Mouse (Mus musculus): ENCODE results near the gene Slc35f5. TPM values are rescaled to one million over a fixed set of nuclear protein-coding genes. Genes with fewer than 3 reads are reported as not detected.

The Slc35f5 gene
- polyA plus RNA-seq, 1 experiment from 2014 or later: 38.7 TPM

DNA sequence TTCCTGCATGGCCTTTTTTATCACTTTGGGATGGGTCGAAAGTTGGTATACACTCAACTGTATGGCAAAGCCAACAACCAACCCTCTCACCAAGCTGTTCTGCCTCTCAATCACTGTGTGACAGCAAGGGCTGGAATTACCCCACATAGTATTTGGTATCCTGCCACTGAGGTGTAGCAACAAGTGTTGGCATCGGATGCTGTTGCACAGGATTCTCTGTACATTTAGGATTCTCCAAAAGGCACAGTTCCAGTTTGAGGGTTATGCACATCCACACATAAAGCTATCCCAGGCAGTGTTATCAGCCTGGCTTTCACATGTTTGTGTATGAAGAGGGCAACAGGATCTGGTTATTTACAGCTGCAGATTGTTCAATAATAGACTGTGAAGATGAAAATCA lies 23.3 kb upstream of the Slc35f5 start:
- Histone ChIP-seq H3K27me3 (ENCODE audit: control insufficient read depth, insufficient read depth, low read depth, low read length) (no peaks in the 10 kb centered on the region), H3K4me3 (ENCODE audit: low read depth, low read length) (no peak overlapping the region), H3K36me3 (ENCODE audit: control insufficient read depth, insufficient read depth, low read length) (no peaks in the 10 kb centered on the region), H3K27ac (ENCODE audit: low read length) (no peak overlapping the region), H3K4me1 (ENCODE audit: control insufficient read depth, insufficient read depth, low read length) (no peaks in the 10 kb centered on the region), H3K9ac (ENCODE audit: low read depth, low read length) (no peak overlapping the region), H3K9me3 (replicated peaks; ENCODE audit: control insufficient read depth, low read length, poor library complexity, severe bottlenecking) (no peaks in the 10 kb centered on the region), H3K4me2 (ENCODE audit: low read length) (no peak overlapping the region)
- 98% methylated on average over 2 of the region's 2 CpGs for WGBS
- no peak for ATAC-seq

DNA sequence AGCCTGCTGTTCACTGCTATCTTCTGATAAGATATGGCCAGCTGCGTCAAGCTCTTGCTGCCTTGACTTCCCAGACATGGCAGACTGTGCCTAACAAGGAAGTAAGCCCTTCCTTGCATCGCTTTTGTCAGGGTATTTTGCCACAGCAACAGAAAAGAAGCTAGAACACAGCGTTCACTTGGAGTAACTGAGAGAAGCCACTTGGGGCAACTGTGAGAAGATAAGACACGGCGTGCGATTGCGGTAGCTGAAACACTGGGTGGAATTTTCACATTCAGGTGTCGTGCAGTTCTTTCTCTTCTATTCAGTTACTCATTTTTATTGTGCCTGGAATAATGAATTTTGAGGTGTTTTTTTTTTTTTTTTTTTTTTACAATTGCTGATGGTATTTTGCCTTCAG lies 22.6 kb upstream of the Slc35f5 start:
- Histone ChIP-seq H3K9me3 (replicated peaks; ENCODE audit: control insufficient read depth, low read length, poor library complexity, severe bottlenecking) (no peaks in the 10 kb centered on the region), H3K4me1 (ENCODE audit: control insufficient read depth, insufficient read depth, low read length) (no peaks in the 10 kb centered on the region), H3K36me3 (ENCODE audit: control insufficient read depth, insufficient read depth, low read length) (no peaks in the 10 kb centered on the region), H3K4me2 (ENCODE audit: low read length) (no peak overlapping the region), H3K9ac (ENCODE audit: low read depth, low read length) (no peak overlapping the region), H3K27ac (ENCODE audit: low read length) (no peak overlapping the region), H3K4me3 (ENCODE audit: low read depth, low read length) (no peak overlapping the region), H3K27me3 (ENCODE audit: control insufficient read depth, insufficient read depth, low read depth, low read length) (no peaks in the 10 kb centered on the region)
- no peak for ATAC-seq
- WGBS: 89% methylated on average over 8 of the region's 8 CpGs

- Histone ChIP-seq H3K4me3 (ENCODE audit: low read depth, low read length) (no peak overlapping the region), H3K36me3 (ENCODE audit: control insufficient read depth, insufficient read depth, low read length) (no peaks in the 10 kb centered on the region), H3K27ac (ENCODE audit: low read length) (no peak overlapping the region), H3K4me1 (ENCODE audit: control insufficient read depth, insufficient read depth, low read length) (no peaks in the 10 kb centered on the region), H3K9ac (ENCODE audit: low read depth, low read length) (no peak overlapping the region), H3K4me2 (ENCODE audit: low read length) (no peak overlapping the region), H3K27me3 (ENCODE audit: control insufficient read depth, insufficient read depth, low read depth, low read length) (no peaks in the 10 kb centered on the region), H3K9me3 (replicated peaks; ENCODE audit: control insufficient read depth, low read length, poor library complexity, severe bottlenecking) (no peaks in the 10 kb centered on the region)
- ATAC-seq: no peak
- 68% methylated on average over 2 of the region's 2 CpGs for WGBS
Observed at GRCm38 (mm10) chr1:125539312-125539711, 21.1 kb upstream of the Slc35f5 start.

DNA sequence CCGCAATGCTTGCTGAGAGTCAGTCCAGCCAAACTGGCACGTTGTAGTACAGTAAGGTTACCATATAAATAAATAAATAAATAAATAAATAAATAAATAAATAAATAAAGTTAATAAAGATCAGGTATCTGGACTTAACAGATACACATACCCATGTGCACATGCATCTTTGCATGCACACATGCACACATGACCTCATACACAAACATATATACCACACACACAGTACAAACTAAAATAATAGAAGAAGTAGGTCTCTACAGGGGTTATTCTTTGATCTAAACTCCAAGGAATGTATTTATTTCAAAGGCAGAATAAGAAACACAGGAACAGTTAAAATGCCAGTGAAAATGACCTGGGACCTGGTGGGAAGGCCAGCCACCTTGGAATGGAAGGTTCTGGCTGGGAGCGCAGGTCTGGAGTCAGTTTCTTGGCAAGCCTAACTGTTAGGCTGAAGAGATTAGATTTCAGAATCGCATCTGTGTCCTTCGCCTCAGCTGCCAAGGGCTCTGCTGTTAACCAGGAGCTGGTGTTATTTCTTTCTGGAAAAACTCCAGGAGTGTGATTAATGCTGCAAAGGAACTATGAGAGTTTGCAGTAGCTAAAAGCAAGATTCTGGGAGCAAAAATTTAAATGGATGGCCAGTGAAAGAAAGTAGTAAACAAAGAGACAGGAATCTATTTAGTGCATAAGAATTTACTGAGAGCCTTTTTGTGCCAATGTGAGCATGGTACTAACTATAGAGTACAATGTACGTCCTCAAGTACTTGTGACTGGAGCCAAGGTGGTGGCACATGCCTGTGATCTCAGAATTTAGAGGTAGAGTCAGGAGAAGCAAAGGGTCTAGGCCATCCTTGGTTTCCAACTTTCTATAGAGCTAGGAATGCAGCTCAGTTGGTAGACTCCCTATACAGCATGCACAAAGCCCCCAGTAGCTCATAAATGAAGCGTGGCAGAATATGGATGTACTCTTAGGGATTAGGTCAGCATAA lies 18.1 kb upstream of the Slc35f5 start:
- Histone ChIP-seq H3K27me3 (ENCODE audit: control insufficient read depth, insufficient read depth, low read depth, low read length) (no peaks in the 10 kb centered on the region), H3K9ac (ENCODE audit: low read depth, low read length) (no peak overlapping the region), H3K4me2 (ENCODE audit: low read length) (no peak overlapping the region), H3K4me1 (ENCODE audit: control insufficient read depth, insufficient read depth, low read length) (no peaks in the 10 kb centered on the region), H3K9me3 (replicated peaks; ENCODE audit: control insufficient read depth, low read length, poor library complexity, severe bottlenecking) (no peaks in the 10 kb centered on the region), H3K36me3 (ENCODE audit: control insufficient read depth, insufficient read depth, low read length) (no peaks in the 10 kb centered on the region), H3K4me3 (ENCODE audit: low read depth, low read length) (no peak overlapping the region), H3K27ac (ENCODE audit: low read length) (no peak overlapping the region)
- whole genome bisulfite sequencing: 84% methylated on average over 7 of the region's 7 CpGs
- no peak for ATAC-seq

DNA sequence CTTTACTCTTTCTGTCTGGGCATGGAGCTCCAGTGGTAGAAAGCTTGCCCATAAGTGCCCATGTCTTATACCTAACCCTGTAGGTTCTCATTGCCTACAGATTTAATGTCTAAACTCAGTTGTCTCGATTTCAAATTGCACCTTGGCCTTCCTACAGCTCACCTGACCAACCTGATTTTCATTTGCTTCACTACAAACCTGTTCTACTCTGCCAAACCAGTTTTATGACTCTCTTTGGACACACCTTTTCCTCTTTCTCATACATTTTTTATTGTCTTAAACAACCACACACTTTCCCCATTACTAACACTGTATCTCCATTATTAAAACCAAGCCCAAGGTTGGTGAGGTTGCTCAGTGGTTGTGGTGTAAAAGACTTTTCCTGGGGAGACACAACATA lies 10.5 kb upstream of the Slc35f5 start:
- Histone ChIP-seq H3K4me2 (ENCODE audit: low read length) (no peak overlapping the region), H3K9ac (ENCODE audit: low read depth, low read length) (no peak overlapping the region), H3K36me3 (ENCODE audit: control insufficient read depth, insufficient read depth, low read length) (no peaks in the 10 kb centered on the region), H3K4me1 (ENCODE audit: control insufficient read depth, insufficient read depth, low read length) (no peaks in the 10 kb centered on the region), H3K27ac (ENCODE audit: low read length) (no peak overlapping the region), H3K4me3 (ENCODE audit: low read depth, low read length) (no peak overlapping the region), H3K9me3 (replicated peaks; ENCODE audit: control insufficient read depth, low read length, poor library complexity, severe bottlenecking) (no peaks in the 10 kb centered on the region), H3K27me3 (ENCODE audit: control insufficient read depth, insufficient read depth, low read depth, low read length) (no peaks in the 10 kb centered on the region)
- no peak for ATAC-seq
- WGBS: 58% methylated on average over 1 of the region's 1 CpGs

DNA sequence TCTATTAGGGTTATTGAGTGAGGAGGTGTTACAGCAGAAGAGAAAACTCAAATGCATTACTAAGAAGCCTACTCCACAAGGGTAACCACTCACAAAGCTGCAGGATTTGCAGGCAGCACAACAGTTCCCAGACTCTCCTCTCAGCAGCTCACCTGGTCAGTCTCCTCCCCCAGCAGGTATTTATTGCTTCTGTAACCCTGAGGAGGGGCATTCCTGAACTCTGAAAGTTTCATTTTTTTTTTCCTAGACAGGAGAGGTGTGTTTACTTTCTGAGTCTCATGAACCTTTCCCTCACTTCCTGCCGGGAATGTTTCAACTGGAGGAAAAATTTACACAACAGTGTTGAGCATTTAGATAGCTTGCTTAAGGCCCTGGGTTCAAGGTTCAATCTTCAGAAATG lies 10.0 kb upstream of the Slc35f5 start:
- ATAC-seq: no peak
- Histone ChIP-seq H3K27ac (ENCODE audit: low read length) (no peak overlapping the region), H3K4me1 (ENCODE audit: control insufficient read depth, insufficient read depth, low read length) (no peaks in the 10 kb centered on the region), H3K36me3 (ENCODE audit: control insufficient read depth, insufficient read depth, low read length) (no peaks in the 10 kb centered on the region), H3K27me3 (ENCODE audit: control insufficient read depth, insufficient read depth, low read depth, low read length) (no peaks in the 10 kb centered on the region), H3K9me3 (replicated peaks; ENCODE audit: control insufficient read depth, low read length, poor library complexity, severe bottlenecking) (no peaks in the 10 kb centered on the region), H3K9ac (ENCODE audit: low read depth, low read length) (no peak overlapping the region), H3K4me3 (ENCODE audit: low read depth, low read length) (no peak overlapping the region), H3K4me2 (ENCODE audit: low read length) (no peak overlapping the region)
- WGBS: 87% methylated on average over 1 of the region's 1 CpGs

DNA sequence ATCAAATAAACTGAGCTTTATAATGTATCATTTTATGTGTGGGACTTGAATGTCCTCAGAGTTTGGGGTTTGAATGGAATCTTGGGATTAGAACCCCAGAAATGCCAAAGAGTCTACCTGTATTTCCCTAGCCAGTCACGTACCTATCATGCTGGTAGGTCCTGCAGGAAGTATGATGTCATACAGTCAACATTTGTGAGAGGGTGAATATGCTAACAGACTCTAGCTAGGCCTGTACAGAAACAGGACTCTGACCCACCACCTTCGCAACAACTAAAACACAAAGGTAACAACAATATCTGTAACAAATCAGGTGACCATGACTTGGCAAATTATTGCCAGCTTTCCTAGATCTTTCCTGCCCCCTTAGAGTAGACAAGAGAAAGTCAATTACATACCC lies 8.8 kb upstream of the Slc35f5 start:
- H3K4me3 ChIP-seq (ENCODE audit: low read depth, low read length): no peak overlapping the region
- ATAC-seq: no peak
- no peaks in the 10 kb centered on the region for H3K9me3 ChIP-seq (replicated peaks; ENCODE audit: control insufficient read depth, low read length, poor library complexity, severe bottlenecking)
- 90% methylated on average over 2 of the region's 2 CpGs for WGBS
- no peaks in the 10 kb centered on the region for H3K4me1 ChIP-seq (ENCODE audit: control insufficient read depth, insufficient read depth, low read length)
- no peaks in the 10 kb centered on the region for H3K36me3 ChIP-seq (ENCODE audit: control insufficient read depth, insufficient read depth, low read length)
- no peak overlapping the region for H3K27ac ChIP-seq (ENCODE audit: low read length)
- no peaks in the 10 kb centered on the region for H3K27me3 ChIP-seq (ENCODE audit: control insufficient read depth, insufficient read depth, low read depth, low read length)
- no peak overlapping the region for H3K4me2 ChIP-seq (ENCODE audit: low read length)
- H3K9ac ChIP-seq (ENCODE audit: low read depth, low read length): no peak overlapping the region

DNA sequence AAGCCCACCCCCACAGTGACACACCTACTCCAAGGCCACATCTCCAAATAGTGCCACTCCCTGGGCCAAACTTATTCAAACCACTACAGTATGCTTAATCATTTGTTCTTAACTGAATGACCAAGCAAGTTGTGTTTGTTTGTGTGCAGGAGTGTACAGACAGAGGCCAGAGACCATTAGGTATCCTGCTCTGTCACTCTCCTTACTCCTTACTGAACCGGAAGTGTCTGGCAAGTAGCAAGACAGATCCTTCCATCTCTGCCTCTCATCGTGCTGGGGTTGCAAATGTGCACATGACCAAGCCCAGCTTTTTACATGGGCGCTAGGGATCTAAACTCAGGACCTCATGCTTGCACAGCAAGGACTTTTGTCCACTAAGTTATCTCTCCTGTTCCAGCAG lies 1.1 kb upstream of the Slc35f5 start:
- 81% methylated on average over 3 of the region's 3 CpGs for WGBS
- Histone ChIP-seq H3K4me3 (ENCODE audit: low read depth, low read length) (no peak overlapping the region), H3K36me3 (ENCODE audit: control insufficient read depth, insufficient read depth, low read length) (no peaks in the 10 kb centered on the region), H3K27ac (ENCODE audit: low read length) (no peak overlapping the region), H3K4me2 (ENCODE audit: low read length) (no peak overlapping the region), H3K27me3 (ENCODE audit: control insufficient read depth, insufficient read depth, low read depth, low read length) (no peaks in the 10 kb centered on the region), H3K9me3 (replicated peaks; ENCODE audit: control insufficient read depth, low read length, poor library complexity, severe bottlenecking) (no peaks in the 10 kb centered on the region), H3K9ac (ENCODE audit: low read depth, low read length) (no peak overlapping the region), H3K4me1 (ENCODE audit: control insufficient read depth, insufficient read depth, low read length) (peaks cover 9% of the 10 kb centered on the region)
- no peak for ATAC-seq

GRCm38 (mm10) chr1:125559721-125560120 lies 674 bp upstream of the Slc35f5 start:
- Histone ChIP-seq H3K27ac (ENCODE audit: low read length) (peak overlapping the region; percentile 91), H3K27me3 (ENCODE audit: control insufficient read depth, insufficient read depth, low read depth, low read length) (no peaks in the 10 kb centered on the region), H3K9me3 (replicated peaks; ENCODE audit: control insufficient read depth, low read length, poor library complexity, severe bottlenecking) (no peaks in the 10 kb centered on the region), H3K4me1 (ENCODE audit: control insufficient read depth, insufficient read depth, low read length) (peaks cover 9% of the 10 kb centered on the region), H3K4me2 (ENCODE audit: low read length) (peak overlapping the region; percentile 59), H3K9ac (ENCODE audit: low read depth, low read length) (peak overlapping the region; percentile 94), H3K36me3 (ENCODE audit: control insufficient read depth, insufficient read depth, low read length) (no peaks in the 10 kb centered on the region), H3K4me3 (ENCODE audit: low read depth, low read length) (peak overlapping the region; percentile 86)
- 23% methylated on average over 2 of the region's 2 CpGs for WGBS
- no peak for ATAC-seq
